Mouse (Mus musculus): ENCODE results near the gene Riiad1. TPM values are rescaled to one million over a fixed set of nuclear protein-coding genes. Genes with fewer than 3 reads are reported as not detected.
A peak's percentile ranks its signal among the peaks of the same experiment; 100 is the strongest.

Gene Riiad1
- 28.7 and 32.9 TPM in 2 replicates for polyA plus RNA-seq (2015; fragmentation: Nextera tagmentation; extraction: Ambion mirVana)

- H3K9ac ChIP-seq (replicated peaks; ENCODE audit: low read depth): no peak within 1 kb of the TSS
- WGBS: 8% methylated on average over 16 of the region's 16 CpGs
- H3K4me1 ChIP-seq (ENCODE audit: insufficient read depth, low read depth, low read length): no peaks in the 10 kb centered on the region
- ATAC-seq (no peak), DNase-seq (ENCODE audit: low spot score) (no peak)
- H3K4me3 ChIP-seq (ENCODE audit: low read depth, low read length): no peak within 1 kb of the TSS
- no peak within 1 kb of the TSS for H3K27ac ChIP-seq (ENCODE audit: low read length)
- H3K36me3 ChIP-seq (ENCODE audit: insufficient read depth, low read length): no peaks in the 10 kb centered on the region
- TF ChIP-seq EP300 (IDR thresholded peaks at IDR 0.05) (no peak), CTCF (IDR thresholded peaks at IDR 0.05) (no peak)
- 0 out of 2 replicates have a peak, but pooled peaks cover 5% of the 10 kb centered on the region for H3K27me3 ChIP-seq (replicated peaks; ENCODE audit: insufficient read depth, low read length)
- no peaks in the 10 kb centered on the region for H3K9me3 ChIP-seq (ENCODE audit: low read length)
- no peak within 1 kb of the TSS for H3K4me2 ChIP-seq (replicated peaks; ENCODE audit: low read depth, low read length)
Observed at GRCm38 (mm10) chr3:94480291-94480884, at the start of gene Riiad1. Riiad1 (minus strand) TSS chr3:94480341.

- DNase-seq (ENCODE audit: low spot score): no peak
- 71% methylated on average over 2 of the region's 2 CpGs for WGBS
- Histone ChIP-seq H3K4me2 (replicated peaks; ENCODE audit: low read depth, low read length) (no peak overlapping the region), H3K27ac (ENCODE audit: low read length) (no peak overlapping the region), H3K9ac (replicated peaks; ENCODE audit: low read depth) (no peak overlapping the region), H3K27me3 (replicated peaks; ENCODE audit: insufficient read depth, low read length) (no peaks in the 10 kb centered on the region), H3K9me3 (ENCODE audit: low read length) (no peaks in the 10 kb centered on the region), H3K36me3 (ENCODE audit: insufficient read depth, low read length) (peaks cover 10% of the 10 kb centered on the region; the same call in 1 of the 2 replicates), H3K4me1 (ENCODE audit: insufficient read depth, low read depth, low read length) (no peaks in the 10 kb centered on the region), H3K4me3 (ENCODE audit: low read depth, low read length) (no peak overlapping the region)
- no peak for ATAC-seq
- TF ChIP-seq EP300 (IDR thresholded peaks at IDR 0.05) (no peak), CTCF (IDR thresholded peaks at IDR 0.05) (no peak)
Observed at GRCm38 (mm10) chr3:94526731-94527130, 46.6 kb upstream of the Riiad1 start.

GRCm38 (mm10) chr3:94506664-94507063 lies 26.5 kb upstream of the Riiad1 start:
- Histone ChIP-seq H3K9ac (replicated peaks; ENCODE audit: low read depth) (no peak overlapping the region), H3K4me3 (ENCODE audit: low read depth, low read length) (no peak overlapping the region), H3K36me3 (ENCODE audit: insufficient read depth, low read length) (no peaks in the 10 kb centered on the region; the same call in none of the 2 replicates), H3K4me2 (replicated peaks; ENCODE audit: low read depth, low read length) (no peak overlapping the region), H3K27ac (ENCODE audit: low read length) (no peak overlapping the region), H3K4me1 (ENCODE audit: insufficient read depth, low read depth, low read length) (no peaks in the 10 kb centered on the region), H3K9me3 (ENCODE audit: low read length) (no peaks in the 10 kb centered on the region), H3K27me3 (replicated peaks; ENCODE audit: insufficient read depth, low read length) (no peaks in the 10 kb centered on the region)
- no peak for DNase-seq (ENCODE audit: low spot score)
- peak; percentile 47 for TF ChIP-seq CTCF (IDR thresholded peaks at IDR 0.05)
- TF ChIP-seq EP300 (IDR thresholded peaks at IDR 0.05): no peak
- WGBS: 96% methylated on average over 1 of the region's 1 CpGs
- ATAC-seq: no peak

- Histone ChIP-seq H3K4me2 (replicated peaks; ENCODE audit: low read depth, low read length) (no peak overlapping the region), H3K9ac (replicated peaks; ENCODE audit: low read depth) (no peak overlapping the region), H3K27ac (ENCODE audit: low read length) (no peak overlapping the region), H3K27me3 (replicated peaks; ENCODE audit: insufficient read depth, low read length) (no peaks in the 10 kb centered on the region), H3K4me3 (ENCODE audit: low read depth, low read length) (no peak overlapping the region), H3K9me3 (ENCODE audit: low read length) (no peaks in the 10 kb centered on the region), H3K4me1 (ENCODE audit: insufficient read depth, low read depth, low read length) (no peaks in the 10 kb centered on the region), H3K36me3 (ENCODE audit: insufficient read depth, low read length) (no peaks in the 10 kb centered on the region; the same call in none of the 2 replicates)
- DNase-seq (ENCODE audit: low spot score): peak; percentile 57
- ATAC-seq: 0 out of 2 replicates have a peak, but pooled peaks have one; percentile 12
- TF ChIP-seq EP300 (IDR thresholded peaks at IDR 0.05) (no peak), CTCF (IDR thresholded peaks at IDR 0.05) (peak; percentile 87)
- WGBS: 75% methylated on average over 3 of the region's 3 CpGs
Observed at GRCm38 (mm10) chr3:94502243-94502642, 22.1 kb upstream of the Riiad1 start.

GRCm38 (mm10) chr3:94497162-94497561 lies 17.0 kb upstream of the Riiad1 start:
- ATAC-seq (no peak), DNase-seq (ENCODE audit: low spot score) (no peak)
- WGBS: 80% methylated on average over 4 of the region's 4 CpGs
- Histone ChIP-seq H3K27me3 (replicated peaks; ENCODE audit: insufficient read depth, low read length) (no peaks in the 10 kb centered on the region), H3K4me3 (ENCODE audit: low read depth, low read length) (no peak overlapping the region), H3K9ac (replicated peaks; ENCODE audit: low read depth) (no peak overlapping the region), H3K4me1 (ENCODE audit: insufficient read depth, low read depth, low read length) (no peaks in the 10 kb centered on the region), H3K27ac (ENCODE audit: low read length) (no peak overlapping the region), H3K9me3 (ENCODE audit: low read length) (no peaks in the 10 kb centered on the region), H3K4me2 (replicated peaks; ENCODE audit: low read depth, low read length) (no peak overlapping the region), H3K36me3 (ENCODE audit: insufficient read depth, low read length) (0 out of 2 replicates have a peak, but pooled peaks cover 2% of the 10 kb centered on the region)
- TF ChIP-seq EP300 (IDR thresholded peaks at IDR 0.05): no peak
- no peak for TF ChIP-seq CTCF (IDR thresholded peaks at IDR 0.05)

- ATAC-seq (no peak), DNase-seq (ENCODE audit: low spot score) (no peak)
- no peak for TF ChIP-seq EP300 (IDR thresholded peaks at IDR 0.05)
- TF ChIP-seq CTCF (IDR thresholded peaks at IDR 0.05): no peak
- no peaks in the 10 kb centered on the region for H3K4me1 ChIP-seq (ENCODE audit: insufficient read depth, low read depth, low read length)
- H3K9me3 ChIP-seq (ENCODE audit: low read length): no peaks in the 10 kb centered on the region
- H3K36me3 ChIP-seq (ENCODE audit: insufficient read depth, low read length): no peaks in the 10 kb centered on the region
- H3K9ac ChIP-seq (replicated peaks; ENCODE audit: low read depth): no peak overlapping the region
- H3K27me3 ChIP-seq (replicated peaks; ENCODE audit: insufficient read depth, low read length): no peaks in the 10 kb centered on the region
- H3K4me2 ChIP-seq (replicated peaks; ENCODE audit: low read depth, low read length): no peak overlapping the region
- H3K27ac ChIP-seq (ENCODE audit: low read length): no peak overlapping the region
- H3K4me3 ChIP-seq (ENCODE audit: low read depth, low read length): no peak overlapping the region
- WGBS: 55% methylated on average over 6 of the region's 6 CpGs
Observed at GRCm38 (mm10) chr3:94487581-94487980, 7.4 kb upstream of the Riiad1 start.

Measured in lung, postnatal 0 days (tissue).